Mouse (Mus musculus) urinary bladder, postnatal 25 days (tissue): ENCODE measurements around the gene Fbxo11.
"Not testable (repeated sequence)": the region's sequence is repeated elsewhere in the genome, so short reads cannot be mapped to it uniquely, and the experiment has no call there.

ENCODE experiments used
- DNase-seq: peaks from one replicate; pipeline ENCODE4 v3.0.0; 2022; ENCODE audit warnings: low spot score

Gene Fbxo11

DNA sequence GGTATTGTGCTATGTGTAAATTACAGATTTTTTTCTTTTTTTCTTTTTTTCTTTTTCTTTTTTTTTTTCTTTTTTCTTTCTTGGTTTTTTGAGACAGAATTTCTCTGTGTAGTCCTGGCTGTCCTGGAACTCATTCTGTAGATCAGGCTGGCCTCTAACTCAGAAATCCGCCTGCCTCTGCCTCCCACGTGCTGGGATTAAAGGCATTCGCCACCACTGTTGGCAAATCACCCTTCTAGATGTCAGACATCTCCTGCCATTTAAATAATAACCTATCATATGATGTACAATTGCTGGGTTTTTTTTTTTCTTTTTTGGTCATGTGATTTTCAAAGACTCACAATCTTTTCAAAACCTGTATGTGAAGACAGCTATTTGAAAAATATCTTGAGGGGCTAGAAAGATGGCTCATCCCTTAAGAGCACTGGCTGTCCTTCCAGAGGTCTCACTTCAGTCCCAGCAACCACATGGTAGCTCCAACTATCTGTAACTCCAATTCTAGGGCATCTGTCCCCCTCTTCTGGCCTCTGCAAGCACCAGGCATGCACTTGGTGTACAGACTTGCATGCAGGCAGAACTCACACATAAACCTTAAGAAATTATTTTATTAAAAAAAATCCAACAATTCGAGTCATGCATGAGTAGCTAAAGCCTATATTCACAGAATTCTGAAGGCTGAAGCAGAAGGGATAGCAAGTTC, 2.3 kb upstream of the Fbxo11 start:
- no peak for DNase-seq

- DNase-seq = no peak
These were observed 1.7 kb upstream of the Fbxo11 start for GRCm38 (mm10) chr17:88066799-88067198.

GRCm38 (mm10) chr17:88065801-88066646, 933 bp upstream of the Fbxo11 start:
- peak; percentile 78 for DNase-seq

GRCm38 (mm10) chr17:88064347-88065030, 602 bp downstream of the Fbxo11 start:
- DNase-seq = peak; percentile 45

DNA sequence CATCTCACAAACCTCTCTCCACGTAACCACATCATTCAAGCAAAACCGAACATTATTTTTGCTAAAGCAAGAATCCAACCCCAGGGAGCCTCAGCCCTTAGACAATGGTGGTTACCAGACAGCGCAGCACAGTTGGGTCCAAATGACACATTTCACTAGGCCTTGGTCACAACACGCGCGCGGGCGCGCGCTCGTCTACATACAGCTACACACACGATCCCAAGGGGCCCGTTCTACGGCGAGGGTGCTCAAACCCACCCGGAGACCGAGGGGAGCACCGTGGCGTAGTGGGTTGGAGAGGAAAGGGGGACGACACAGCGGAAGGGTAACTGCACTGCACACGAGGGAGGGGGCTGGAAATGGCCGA, 1.1 kb downstream of the Fbxo11 start:
- peak; percentile 46 for DNase-seq

DNA sequence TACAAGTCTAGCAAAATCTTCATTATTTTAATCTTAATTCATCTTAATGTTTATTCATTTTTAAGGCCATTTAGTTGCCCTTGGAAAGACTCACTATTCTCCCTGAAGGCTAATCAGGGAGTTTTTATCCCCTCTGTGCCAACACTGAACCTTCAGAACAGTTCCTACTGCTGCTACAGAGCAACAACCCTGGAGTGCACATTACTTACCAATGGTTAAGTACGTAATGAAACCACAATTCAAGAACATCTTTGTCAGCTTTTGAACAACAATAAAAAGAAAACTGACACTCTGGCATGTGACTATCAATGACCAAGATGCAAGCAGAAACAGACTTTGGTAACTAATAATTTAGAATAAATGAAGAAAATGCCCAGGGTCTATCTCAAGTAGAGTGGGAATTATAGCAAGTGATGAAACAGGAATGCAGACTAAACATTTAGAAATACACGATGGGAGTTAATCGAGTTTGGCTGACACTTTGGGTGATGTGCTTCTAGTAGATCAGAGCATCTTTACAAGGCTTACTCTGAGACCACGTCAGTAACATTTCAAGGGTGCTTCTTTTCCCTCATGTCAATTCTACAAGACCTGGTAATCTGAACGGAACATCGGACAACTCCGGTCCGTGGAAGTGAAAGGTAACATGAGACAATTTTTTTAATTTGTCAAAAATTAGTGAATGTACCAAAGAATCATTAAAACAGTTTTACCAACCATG, 2.1 kb downstream of the Fbxo11 start:
- no peak for DNase-seq

DNA sequence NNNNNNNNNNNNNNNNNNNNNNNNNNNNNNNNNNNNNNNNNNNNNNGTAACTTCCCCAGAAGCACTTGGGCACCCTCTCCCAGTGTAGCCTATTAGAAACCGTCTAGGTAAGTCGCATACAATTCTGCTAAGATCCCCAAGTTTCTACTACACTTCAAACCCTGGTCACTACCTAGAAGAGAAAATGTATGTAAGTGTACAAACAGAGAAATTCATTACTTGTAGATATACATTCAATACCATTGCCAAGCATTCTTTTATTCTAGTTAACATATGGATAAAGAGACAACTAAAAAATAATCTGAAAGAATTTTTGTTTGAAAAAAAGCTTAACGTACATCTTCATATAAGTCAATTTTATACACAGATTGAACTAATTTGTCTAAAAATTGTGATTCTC, 3.1 kb downstream of the Fbxo11 start:
- no peak for DNase-seq

- no peak for DNase-seq
These were observed 6.8 kb downstream of the Fbxo11 start for GRCm38 (mm10) chr17:88058280-88058679.

- no peak for DNase-seq
These were observed 7.2 kb downstream of the Fbxo11 start for GRCm38 (mm10) chr17:88057846-88058245.

- DNase-seq = no peak
These were observed 13.4 kb downstream of the Fbxo11 start for GRCm38 (mm10) chr17:88051679-88052078.

DNA sequence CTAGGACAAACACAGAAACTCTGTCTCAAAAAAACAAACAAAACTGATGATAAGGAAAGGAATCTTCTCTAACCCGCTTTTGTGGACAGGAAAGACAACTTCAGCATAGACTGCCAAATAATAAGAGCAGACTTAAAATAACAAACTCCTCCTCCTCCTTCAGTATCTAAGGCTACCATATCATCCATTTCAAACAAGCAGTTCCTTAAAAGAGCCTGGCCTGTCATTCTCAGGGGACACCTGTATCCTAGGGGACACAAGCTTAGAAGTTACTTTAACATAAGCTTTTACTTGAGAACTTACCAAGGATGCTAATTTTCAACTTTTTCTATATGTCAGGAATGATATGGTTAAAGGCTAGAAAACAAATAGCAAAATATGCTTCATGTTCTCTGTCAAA, 14.2 kb downstream of the Fbxo11 start:
- DNase-seq = no peak

DNA sequence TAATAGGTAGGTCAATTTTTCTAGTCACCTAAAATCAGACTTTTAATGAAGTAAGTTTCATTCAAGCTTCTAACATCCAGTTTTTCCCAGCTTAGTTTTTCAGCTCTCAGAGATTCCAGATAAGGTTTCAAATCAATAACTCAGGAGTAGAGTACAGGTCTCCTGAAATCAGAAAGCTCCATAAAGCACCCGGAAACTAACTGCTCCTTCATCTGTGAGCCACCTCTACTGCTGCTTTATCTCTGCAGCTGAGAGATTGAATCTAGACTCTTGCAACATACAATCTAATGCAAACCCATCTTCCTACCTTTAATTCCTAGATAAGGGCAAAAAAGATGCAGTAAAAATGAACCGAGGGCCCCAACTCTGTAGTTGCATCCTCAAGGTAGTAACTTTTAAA, 14.8 kb downstream of the Fbxo11 start:
- DNase-seq = no peak

DNA sequence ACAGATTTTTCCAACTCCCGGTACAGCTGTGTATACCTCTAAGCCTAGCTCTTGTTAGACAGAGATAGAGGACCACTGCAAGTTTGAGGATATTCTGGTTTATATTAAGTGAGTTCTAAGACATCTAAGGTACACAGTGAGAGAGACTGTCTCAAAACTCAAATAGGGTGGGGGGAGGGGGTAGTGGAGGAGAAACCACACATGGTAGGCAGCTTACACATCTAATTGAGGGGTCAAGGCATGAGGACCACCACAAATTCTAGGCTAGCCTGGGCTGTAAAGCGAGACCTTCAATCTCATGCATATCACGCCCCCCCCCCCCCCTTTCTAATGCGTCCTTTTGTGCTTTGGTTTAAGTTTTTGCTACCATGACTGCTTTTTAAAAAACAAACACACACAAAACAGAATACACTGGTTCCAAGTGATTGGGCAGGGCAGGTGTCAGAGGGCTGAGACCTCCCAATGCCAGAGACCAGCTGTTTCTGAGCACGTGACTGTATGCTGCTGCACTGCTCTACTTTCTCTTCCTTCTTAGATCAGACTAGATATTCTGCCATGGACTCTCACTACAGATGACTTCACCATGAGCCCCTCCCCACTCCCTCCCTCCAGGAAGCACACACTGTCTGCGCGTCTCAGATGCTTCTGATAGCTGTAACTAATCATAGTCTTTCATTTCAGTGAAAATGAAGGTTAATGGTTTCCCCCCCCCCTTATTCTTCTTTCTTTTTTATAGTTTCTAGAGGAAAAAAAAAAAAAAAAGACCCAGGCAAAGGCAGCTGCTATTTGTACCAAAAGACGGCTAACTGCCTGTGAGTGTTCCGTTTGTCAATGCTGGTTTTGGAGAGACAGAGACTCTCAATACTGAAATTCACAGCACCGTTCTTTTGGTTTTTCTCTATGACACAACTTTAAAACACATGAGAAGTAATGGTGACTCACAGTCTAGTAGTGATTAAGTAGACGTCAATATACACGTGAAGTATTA, 22.7 kb downstream of the Fbxo11 start:
- DNase-seq = no peak

GRCm38 (mm10) chr17:88040810-88041209, 24.3 kb downstream of the Fbxo11 start:
- DNase-seq = no peak

DNA sequence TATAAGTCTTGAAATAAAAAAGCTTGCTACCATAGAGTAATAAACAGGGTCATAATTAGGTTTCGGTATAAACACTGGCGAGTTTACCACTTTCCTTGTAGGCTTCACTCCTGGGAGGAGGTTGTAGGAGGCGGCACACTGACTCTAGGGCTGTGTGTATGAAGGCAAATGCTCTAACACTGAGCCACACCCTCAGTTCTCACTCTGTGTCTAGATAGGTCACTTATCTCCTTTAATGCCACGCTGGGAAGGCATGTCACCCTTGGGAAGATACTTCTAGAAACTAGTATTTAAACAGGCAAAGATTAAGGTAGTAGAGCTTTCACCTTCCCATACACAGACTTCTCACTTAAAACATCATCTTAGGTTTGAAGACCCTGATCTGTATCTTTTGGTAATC, 30.7 kb downstream of the Fbxo11 start:
- DNase-seq = no peak

DNA sequence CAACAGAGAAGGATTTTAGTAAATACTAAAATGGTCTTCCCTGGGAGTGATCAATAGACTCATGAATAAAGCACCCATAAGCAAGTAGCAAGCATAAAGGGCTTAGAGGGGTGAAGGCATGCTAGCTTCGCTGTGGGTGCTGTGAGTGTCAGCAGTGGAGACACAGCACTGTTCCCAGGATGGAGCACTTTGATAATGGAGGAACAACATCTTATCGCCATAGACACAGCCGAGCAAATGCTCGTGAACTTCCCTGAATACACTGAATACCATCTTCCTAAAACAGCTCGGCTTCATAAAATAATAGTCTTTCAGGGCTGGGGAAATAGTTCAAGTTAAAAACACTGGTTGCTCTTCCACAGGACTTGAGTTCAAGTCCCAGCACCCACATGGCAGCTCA, 33.3 kb downstream of the Fbxo11 start:
- no peak for DNase-seq

DNA sequence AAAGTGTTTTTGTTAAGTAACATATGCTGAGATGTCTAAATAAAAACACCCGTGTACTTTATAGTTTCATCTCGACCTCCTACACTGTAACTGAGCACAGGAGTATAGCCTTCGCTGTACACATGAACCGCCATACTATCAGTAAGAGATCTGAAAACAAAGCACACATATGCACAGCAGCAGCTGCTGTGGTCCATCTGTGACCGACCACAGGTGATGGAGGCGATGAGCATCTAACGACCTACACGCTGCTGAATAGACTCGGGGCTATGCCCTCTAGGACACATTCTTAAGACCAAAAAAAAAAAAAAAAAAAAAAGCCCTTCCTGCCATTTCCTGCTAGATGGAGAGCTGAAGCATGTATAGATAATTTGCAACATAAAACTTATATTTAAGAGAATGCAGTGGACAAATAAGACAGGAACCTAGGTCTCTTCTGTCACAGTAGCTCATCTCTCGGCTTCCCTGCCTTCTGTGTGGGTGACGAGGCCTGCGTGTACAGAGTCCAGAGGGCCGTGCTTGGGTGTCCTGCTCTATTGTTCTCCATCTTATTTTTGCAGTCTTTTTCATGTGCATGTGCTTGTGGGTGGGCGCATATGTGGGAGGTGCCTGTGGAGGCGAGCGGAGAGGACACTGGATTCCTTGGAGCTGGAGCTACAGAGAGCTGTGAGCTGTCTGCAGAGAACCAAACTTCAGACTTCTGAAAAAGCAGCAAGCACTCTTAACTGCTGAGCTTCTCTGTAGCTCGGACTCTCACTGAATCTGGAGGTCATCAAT, 35.7 kb downstream of the Fbxo11 start:
- DNase-seq = no peak

GRCm38 (mm10) chr17:88025227-88025626, 39.9 kb downstream of the Fbxo11 start:
- peak; percentile 15 for DNase-seq

GRCm38 (mm10) chr17:88023924-88024323, 41.2 kb downstream of the Fbxo11 start:
- DNase-seq = no peak

- not testable (repeated sequence) for DNase-seq
These were observed 49.1 kb downstream of the Fbxo11 start for GRCm38 (mm10) chr17:88016027-88016426.
